Mouse (Mus musculus) gastrocnemius, postnatal 36 days (tissue): Measurements from ENCODE around the gene Mmp19. TPM values are rescaled to one million over a fixed set of nuclear protein-coding genes. Genes with fewer than 3 reads are reported as not detected.

Experiments
- DNase-seq, 2 experiments: peaks; one replicate each; pipeline ENCODE4 v3.0.0; 2022
- intact Hi-C: fragments of 180-260 bp; cut with DNase I; formaldehyde crosslinking; loops from one replicate; pipeline ENCODE4 v1.15.1; 2025
- long read RNA-seq, 2 experiments: library from polyadenylated mRNA; stranded (forward); transcript quantifications; one replicate each; pipeline ENCODE4 v2.0.0; 2021
- total RNA-seq, 2 experiments: library from RNA; stranded (reverse); gene quantifications; 2 replicates each; pipeline ENCODE4 v1.2.3; 2021

The Mmp19 gene
- 1 to 10 TPM in 1 of 2 experiments, under 1 TPM in 1; 0.92 to 2.6 TPM for total RNA-seq
- long read RNA-seq, experiment 1, partial matches to known transcripts = 0 of 1 reads
- long read RNA-seq, experiment 1, other reads (novel, unspliced or antisense) = 0 of 1 reads
- long read RNA-seq, experiment 2, partial matches to known transcripts = 0 of 1 reads
- long read RNA-seq, experiment 2, other reads (novel, unspliced or antisense) = 1 of 1 reads

- no peak for DNase-seq
- intact Hi-C loops = no loop called here
Observed at GRCm38 (mm10) chr10:128790398-128791124, at the start of gene Mmp19. Gene Mmp19 (plus strand): TSS chr10:128790910.

DNA sequence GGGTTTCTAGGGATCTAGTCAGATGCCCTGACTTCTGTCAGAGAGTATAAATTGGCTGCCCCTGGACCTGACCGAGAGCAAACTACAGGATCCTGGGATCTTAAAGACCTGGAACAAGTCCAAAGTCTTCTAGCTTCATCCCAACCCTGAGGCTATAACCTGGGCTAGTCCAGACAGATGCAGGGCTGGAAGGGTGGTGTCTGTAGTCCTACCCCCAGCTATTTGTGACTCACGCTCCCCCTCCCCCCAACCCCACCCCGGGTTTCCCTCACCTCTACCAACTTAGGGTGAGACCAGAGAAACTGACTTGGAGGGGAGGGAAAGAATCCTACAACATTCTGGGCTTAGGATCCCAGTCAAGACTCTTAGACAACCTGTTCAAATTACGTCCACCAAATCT lies 48.1 kb upstream of the Mmp19 start:
- intact Hi-C loops = loop anchor here (5.0 kb wide), 1 partner anchor 40 kb away; the partner anchor contains the start of gene Pmel
- DNase-seq = no peak

DNA sequence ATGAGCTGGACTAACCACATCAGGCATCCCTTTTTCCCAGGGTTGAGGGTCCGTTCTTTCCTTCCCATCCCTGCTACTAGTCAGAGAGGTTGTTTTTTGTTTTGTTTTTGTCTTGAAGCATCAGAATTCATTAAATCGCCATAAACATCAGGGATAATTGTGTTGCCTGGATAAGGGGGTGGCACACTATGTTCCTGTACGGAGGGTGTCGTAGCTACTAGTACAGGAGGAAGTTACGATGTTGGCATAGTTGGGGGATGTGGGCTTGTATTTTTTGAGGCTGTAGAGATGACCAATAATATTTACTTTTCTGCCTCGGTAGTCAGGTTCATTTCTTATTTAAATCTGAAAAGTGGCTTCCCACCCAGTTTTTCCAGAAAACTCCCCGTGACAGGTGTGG lies 47.5 kb upstream of the Mmp19 start:
- intact Hi-C loops = loop anchor here (5.0 kb wide), 1 partner anchor 41 kb away; the partner anchor contains the start of gene Pmel
- DNase-seq = no peak

DNA sequence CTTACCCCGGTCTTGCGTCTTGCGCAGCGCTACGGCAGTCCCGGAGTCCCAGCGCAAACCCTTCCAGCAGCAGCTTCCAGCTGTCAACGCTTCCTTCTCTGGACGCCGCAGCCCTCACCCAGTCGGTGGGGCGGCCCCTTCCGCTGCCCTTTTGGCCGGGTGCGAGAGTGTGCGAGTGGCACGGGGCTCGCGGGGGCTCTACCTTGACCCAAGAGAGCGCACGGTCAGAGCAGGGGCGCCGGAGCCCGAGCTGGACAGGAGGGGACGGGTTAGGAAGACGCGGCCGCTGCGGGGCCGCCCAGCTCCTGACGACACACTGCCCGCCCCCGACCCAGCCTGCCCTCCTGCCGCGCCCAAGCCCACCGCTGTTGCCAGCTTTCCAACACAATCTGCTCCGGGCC lies 46.9 kb upstream of the Mmp19 start:
- intact Hi-C loops = loop anchor here (5.0 kb wide), 1 partner anchor 41 kb away; the partner anchor contains the start of gene Pmel
- DNase-seq = peak; percentile 57 to 68

DNA sequence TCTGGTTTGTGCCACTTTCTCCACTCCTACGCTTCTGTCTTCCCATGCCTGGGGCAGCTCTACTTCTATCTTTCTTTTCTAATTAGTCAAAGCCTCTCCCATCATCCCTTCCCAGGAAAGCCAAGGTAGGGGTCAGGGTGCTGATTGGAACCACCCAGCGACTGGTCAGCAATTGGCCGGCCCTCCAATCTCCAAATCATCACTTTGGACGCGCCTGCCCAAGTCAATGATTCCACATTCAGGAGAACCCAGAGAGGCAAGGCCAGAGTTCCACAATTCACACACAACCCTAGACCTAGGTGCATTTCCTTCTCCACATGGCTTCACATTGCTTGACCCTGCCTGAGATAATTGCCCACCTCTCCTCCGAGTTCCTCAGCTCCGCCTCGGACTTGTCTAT lies 46.5 kb upstream of the Mmp19 start:
- intact Hi-C loops = loop anchor here (5.0 kb wide), 1 partner anchor 42 kb away; the partner anchor contains the start of gene Pmel
- DNase-seq = no peak

GRCm38 (mm10) chr10:128744680-128745601 lies 45.8 kb upstream of the Mmp19 start, which contains the start of gene Dgka:
Gene Dgka (minus strand): TSS chr10:128744855.
- no peak for DNase-seq
- intact Hi-C loops = loop anchor here (5.0 kb wide), 1 partner anchor 43 kb away; the partner anchor contains the start of gene Pmel

- intact Hi-C loops = no loop called here
- no peak for DNase-seq
Observed at GRCm38 (mm10) chr10:128745946-128746613, 44.6 kb upstream of the Mmp19 start.

DNA sequence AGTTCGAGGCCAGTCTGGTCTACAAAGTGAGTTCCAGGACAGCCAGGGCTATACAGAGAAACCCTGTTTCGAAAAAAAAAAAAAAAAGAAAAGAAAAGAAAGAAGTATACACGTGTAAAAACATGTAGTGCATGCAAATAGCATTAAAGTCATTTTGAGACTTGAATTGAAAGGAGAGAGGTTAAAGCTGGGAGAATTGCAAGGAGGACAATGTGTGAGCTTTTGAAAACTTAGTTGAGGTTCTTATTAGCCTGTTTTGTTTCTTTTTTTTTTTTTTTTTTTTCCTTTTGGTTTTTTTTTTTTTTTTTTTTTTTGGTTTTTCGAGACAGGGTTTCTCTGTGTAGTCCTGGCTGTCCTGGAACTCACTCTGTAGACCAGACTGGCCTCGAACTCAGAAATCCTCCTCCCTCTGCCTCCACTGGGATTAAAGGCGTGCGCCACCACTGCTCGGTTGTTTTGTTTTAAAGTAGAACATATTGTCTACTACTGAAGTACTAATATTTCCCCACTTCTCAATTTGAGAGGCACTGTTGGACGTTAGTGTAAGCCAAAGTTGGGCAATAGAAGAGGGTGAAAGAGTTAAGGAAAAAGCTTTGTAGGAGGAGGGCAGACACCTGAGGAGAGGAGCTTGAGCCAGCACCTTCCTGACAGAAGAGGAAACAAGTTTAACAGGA lies 43.6 kb upstream of the Mmp19 start:
- intact Hi-C loops = no loop called here
- DNase-seq = no peak

- DNase-seq = peak; percentile 68 to 72
- intact Hi-C loops = no loop called here
Observed at GRCm38 (mm10) chr10:128747646-128748251, 43.0 kb upstream of the Mmp19 start, which contains the start of gene Pym1. Gene Pym1 (plus strand): TSS chr10:128747889.

GRCm38 (mm10) chr10:128748252-128748864 lies 42.4 kb upstream of the Mmp19 start:
- intact Hi-C loops = no loop called here
- peak; percentile 48 to 68 for DNase-seq

GRCm38 (mm10) chr10:128772895-128773294 lies 17.8 kb upstream of the Mmp19 start:
- DNase-seq = no peak
- intact Hi-C loops = no loop called here

GRCm38 (mm10) chr10:128773685-128774084 lies 17.0 kb upstream of the Mmp19 start:
- intact Hi-C loops = no loop called here
- DNase-seq = no peak

- DNase-seq = no peak
- intact Hi-C loops = no loop called here
Observed at GRCm38 (mm10) chr10:128778441-128778840, 12.3 kb upstream of the Mmp19 start.

- intact Hi-C loops = no loop called here
- peak; percentile 72 to 87 for DNase-seq
Observed at GRCm38 (mm10) chr10:128779011-128779795, 11.5 kb upstream of the Mmp19 start.

- no peak for DNase-seq
Observed at GRCm38 (mm10) chr10:128780200-128780599, 10.5 kb upstream of the Mmp19 start.

DNA sequence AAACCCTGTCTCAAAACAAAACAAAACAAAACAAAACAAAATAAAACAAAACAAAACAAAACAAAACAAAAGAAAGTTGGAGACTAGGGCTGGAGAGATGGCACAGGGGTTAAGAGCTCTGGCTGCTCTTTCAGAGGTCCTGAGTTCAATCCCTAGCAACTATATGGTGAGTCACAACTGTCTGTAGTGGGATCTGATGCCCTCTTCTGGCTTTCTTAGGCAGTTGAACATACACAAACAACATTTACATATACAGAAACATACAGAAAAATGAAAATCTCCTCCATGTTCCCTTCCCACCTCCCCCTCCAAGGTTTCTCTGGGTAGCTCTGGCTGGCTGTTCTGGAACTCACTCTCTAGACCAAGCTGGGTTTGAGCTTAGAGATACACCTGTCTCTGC lies 1.3 kb downstream of the Mmp19 start:
- DNase-seq = no peak
- intact Hi-C loops = no loop called here

More at GRCm38 (mm10) chr10:128780200-128780599, 10.5 kb upstream of the Mmp19 start:
- intact Hi-C loops = no loop called here

GRCm38 (mm10) chr10:128793258-128793657 lies 2.5 kb downstream of the Mmp19 start:
- DNase-seq = no peak
- intact Hi-C loops = no loop called here

- no peak for DNase-seq
Observed at GRCm38 (mm10) chr10:128794391-128794790, 3.7 kb downstream of the Mmp19 start.

More at GRCm38 (mm10) chr10:128794391-128794790, 3.7 kb downstream of the Mmp19 start:
- intact Hi-C loops = no loop called here
